Mouse (Mus musculus) CH12.LX (cell line): Measurements from ENCODE around the gene Lrrc8c. TPM values are rescaled to one million over a fixed set of nuclear protein-coding genes. Genes with fewer than 3 reads are reported as not detected.

Experiments used
- DNase-seq: peaks from one replicate; pipeline ENCODE4 v3.0.0-alpha.2; 2013; ENCODE audit errors: extremely low read depth
- H3K27ac ChIP-seq: 2 replicates; pipeline ENCODE4 v1.5.1; 2012; ENCODE audit warnings: low read depth, mild to moderate bottlenecking, control low read depth, moderate library complexity; ENCODE audit not compliant: insufficient read depth
- H3K27me3 ChIP-seq: replicated peaks from 2 replicates; pipeline ENCODE3; 2012; ENCODE audit warnings: inconsistent platforms
- H3K36me3 ChIP-seq, 2 experiments: replicated peaks in 1 of 2; 2 replicates each; pipeline versions ENCODE3 to v1.6.1; 2012; ENCODE audit warnings: inconsistent platforms in 1 of 2, low read length in 1 of 2, mild to moderate bottlenecking in 1 of 2, mixed read lengths in 1 of 2, moderate library complexity in 1 of 2; ENCODE audit not compliant: control insufficient read depth in 1 of 2, insufficient read depth in 1 of 2
- H3K4me1 ChIP-seq, 2 experiments: 2 replicates each; pipeline ENCODE4 v1.6.1; 2012; ENCODE audit warnings: inconsistent platforms in 1 of 2, moderate library complexity in 1 of 2; ENCODE audit not compliant: insufficient read depth in 2 of 2, control insufficient read depth in 1 of 2
- H3K4me2 ChIP-seq: 2 replicates; pipeline ENCODE4 v1.6.1; 2012; ENCODE audit warnings: low read depth, mild to moderate bottlenecking, control low read depth; ENCODE audit not compliant: poor library complexity, insufficient read depth, severe bottlenecking
- H3K4me3 ChIP-seq, 3 experiments: fragments of 150-350 bp in 1 of 3; sonication (generic) in 1 of 3; replicated peaks in 1 of 3; 2 replicates each; pipeline versions ENCODE3 to v1.5.1; 2011 to 2012; ENCODE audit warnings: low read depth in 2 of 3, low read length in 2 of 3, mild to moderate bottlenecking in 2 of 3, moderate library complexity in 2 of 3, control low read depth in 1 of 3, improper control_type of control experiment in 1 of 3, inconsistent platforms in 1 of 3, mixed read lengths in 1 of 3; ENCODE audit not compliant: poor library complexity in 1 of 3
- H3K79me2 ChIP-seq: replicated peaks from 2 replicates; pipeline ENCODE4 v1.6.1; 2012; ENCODE audit warnings: mild to moderate bottlenecking, moderate library complexity; ENCODE audit not compliant: control insufficient read depth, poor library complexity, insufficient read depth, severe bottlenecking; ENCODE audit errors: extremely low read depth
- H3K9ac ChIP-seq: 2 replicates; pipeline ENCODE4 v1.6.1; 2012; ENCODE audit warnings: low read depth, mild to moderate bottlenecking, control low read depth, moderate library complexity; ENCODE audit not compliant: insufficient read depth
- H3K9me3 ChIP-seq: replicated peaks from 2 replicates; pipeline ENCODE3; 2012; ENCODE audit warnings: low read length, inconsistent platforms, mixed read lengths
- BHLHE40 ChIP-seq: IDR thresholded peaks from 2 replicates; pipeline ENCODE4 v1.6.1; 2011; ENCODE audit warnings: mild to moderate bottlenecking, low read depth, low read length, improper control_type of control experiment
- CHD1 ChIP-seq: IDR thresholded peaks from 2 replicates; pipeline ENCODE4 v1.6.1; 2012; ENCODE audit warnings: low read depth, low read length, improper control_type of control experiment, inconsistent platforms
- CHD2 ChIP-seq: IDR thresholded peaks from 2 replicates; pipeline ENCODE4 v1.6.1; 2011; ENCODE audit warnings: low read length, improper control_type of control experiment
- E2F4 ChIP-seq: IDR thresholded peaks from 2 replicates; pipeline ENCODE4 v1.6.1; 2011; ENCODE audit warnings: low read depth, low read length, improper control_type of control experiment; ENCODE audit not compliant: insufficient replicate concordance
- EP300 ChIP-seq: IDR thresholded peaks from 2 replicates; pipeline ENCODE4 v1.6.1; 2011; ENCODE audit warnings: low read length, improper control_type of control experiment
- IRF4 ChIP-seq: IDR thresholded peaks from 2 replicates; pipeline ENCODE4 v1.6.1; 2014; ENCODE audit warnings: low read depth, mild to moderate bottlenecking, inconsistent platforms, low read length, improper control_type of control experiment
- JUN ChIP-seq: IDR thresholded peaks from 2 replicates; pipeline ENCODE4 v1.6.1; 2011; ENCODE audit warnings: low read depth, mild to moderate bottlenecking, low read length, improper control_type of control experiment, moderate library complexity; ENCODE audit not compliant: insufficient read depth
- MEF2A ChIP-seq: IDR thresholded peaks from 2 replicates; pipeline ENCODE4 v1.6.1; 2014; ENCODE audit warnings: low read depth, mild to moderate bottlenecking, inconsistent platforms, low read length, improper control_type of control experiment, borderline replicate concordance
- MYC ChIP-seq: IDR thresholded peaks from 2 replicates; pipeline ENCODE4 v1.6.1; 2011; ENCODE audit warnings: low read depth, mild to moderate bottlenecking, improper control_type of control experiment, low read length
- NRF1 ChIP-seq: IDR thresholded peaks from 2 replicates; pipeline ENCODE4 v1.6.1; 2014; ENCODE audit warnings: low read depth, mild to moderate bottlenecking, inconsistent platforms, low read length, improper control_type of control experiment, moderate library complexity
- PAX5 ChIP-seq: IDR thresholded peaks from 2 replicates; pipeline ENCODE4 v1.6.1; 2012; ENCODE audit warnings: low read length, inconsistent platforms, mixed read lengths
- POLR2AphosphoS2 ChIP-seq: IDR thresholded peaks from 2 replicates; pipeline ENCODE4 v1.6.1; 2011; ENCODE audit warnings: low read depth, low read length, improper control_type of control experiment
- RCOR1 ChIP-seq: conservative IDR thresholded peaks from 2 replicates; pipeline ENCODE4 v1.6.1; 2012; ENCODE audit warnings: low read depth, mild to moderate bottlenecking, inconsistent platforms, low read length, improper control_type of control experiment
- SIN3A ChIP-seq: IDR thresholded peaks from 2 replicates; pipeline ENCODE4 v1.6.1; 2012; ENCODE audit warnings: low read length, improper control_type of control experiment, inconsistent platforms
- TCF12 ChIP-seq: IDR thresholded peaks from 2 replicates; pipeline ENCODE4 v1.6.1; 2014; ENCODE audit warnings: low read depth, mild to moderate bottlenecking, inconsistent platforms, low read length, improper control_type of control experiment
- USF1 ChIP-seq: IDR thresholded peaks from 2 replicates; pipeline ENCODE4 v1.6.1; 2014; ENCODE audit warnings: low read depth, mild to moderate bottlenecking, inconsistent platforms, low read length, improper control_type of control experiment
- USF2 ChIP-seq: conservative IDR thresholded peaks from 2 replicates; pipeline ENCODE4 v1.6.1; 2011; ENCODE audit warnings: low read depth, low read length, improper control_type of control experiment
- ZNF384 ChIP-seq: IDR thresholded peaks from 2 replicates; pipeline ENCODE4 v1.6.1; 2012; ENCODE audit warnings: low read depth, low read length, improper control_type of control experiment, inconsistent platforms
- dilution Hi-C: fragments of 300-500 bp; cut with MboI; formaldehyde crosslinking; loops from 2 replicates; pipeline ENCODE4 v1.14.3; 2020; ENCODE audit warnings: low sequenced_read_pairs; ENCODE audit not compliant: extremely low pct_unique_long_range_greater_than_20kb, extremely low pct_ligation_motif_present
- in situ Hi-C: fragments of 300-500 bp; cut with MboI; formaldehyde crosslinking; loops from 3 replicates; pipeline ENCODE4 v1.14.3; 2019; ENCODE audit warnings: low sequenced_read_pairs, low pct_ligation_motif_present, low pct_unique_long_range_greater_than_20kb, mixed read lengths
- polyA plus RNA-seq: library from polyadenylated mRNA; unstranded; fragments of >175 nt; gene quantifications from 2 replicates; pipeline ENCODE4 v1.2.1, GENCODE M21; 2012; ENCODE audit warnings: low read depth; ENCODE audit not compliant: insufficient read length
- total RNA-seq, 2 experiments: library from RNA; depleted of rRNA; stranded (reverse); fragments of 300-350 nt in 1 of 2; fragments of >200 nt in 1 of 2; gene quantifications; 2 replicates each; pipeline ENCODE4 v1.2.3; 2012 to 2014

Gene Lrrc8c
- total and polyA plus RNA-seq, 3 experiments, result 3.3 to 10.3 (median 5.9) TPM

DNA sequence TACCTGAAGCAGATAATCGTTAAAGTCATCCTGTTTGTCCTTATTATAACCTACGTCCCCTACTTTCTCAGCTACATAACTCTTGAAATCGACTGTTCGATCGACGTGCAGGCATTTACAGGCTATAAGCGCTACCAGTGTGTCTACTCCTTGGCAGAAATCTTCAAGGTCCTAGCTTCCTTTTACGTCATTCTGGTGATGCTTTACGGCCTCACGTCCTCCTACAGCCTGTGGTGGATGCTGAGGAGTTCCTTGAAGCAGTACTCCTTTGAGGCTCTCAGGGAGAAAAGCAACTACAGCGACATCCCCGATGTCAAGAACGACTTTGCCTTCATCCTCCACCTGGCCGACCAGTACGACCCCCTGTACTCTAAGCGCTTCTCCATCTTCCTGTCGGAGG lies 38.6 kb upstream of the Lrrc8c start:
- H3K4me3 ChIP-seq, result no peak overlapping the region
- no peak for TF ChIP-seq IRF4
- TF ChIP-seq CHD2, result no peak
- no peak for TF ChIP-seq JUN
- no peak for TF ChIP-seq E2F4
- TF ChIP-seq USF2, result no peak
- TF ChIP-seq POLR2AphosphoS2, result no peak
- TF ChIP-seq ZNF384, result no peak
- TF ChIP-seq RCOR1, result no peak
- no peak for TF ChIP-seq USF1
- TF ChIP-seq MYC, result no peak
- TF ChIP-seq PAX5, result no peak
- TF ChIP-seq, all 38 proteins: peak for 0
- Histone ChIP-seq H3K9ac (no peak overlapping the region), H3K4me1 (no peaks in the 10 kb centered on the region), H3K36me3 (no peaks in the 10 kb centered on the region), H3K9me3 (no peaks in the 10 kb centered on the region), H3K79me2 (no peaks in the 10 kb centered on the region), H3K27ac (no peak overlapping the region), H3K4me2 (no peak overlapping the region), H3K27me3 (no peaks in the 10 kb centered on the region)
- dilution Hi-C loops (no loop called here), in situ Hi-C loops (no loop called here)
- no peak for DNase-seq

DNA sequence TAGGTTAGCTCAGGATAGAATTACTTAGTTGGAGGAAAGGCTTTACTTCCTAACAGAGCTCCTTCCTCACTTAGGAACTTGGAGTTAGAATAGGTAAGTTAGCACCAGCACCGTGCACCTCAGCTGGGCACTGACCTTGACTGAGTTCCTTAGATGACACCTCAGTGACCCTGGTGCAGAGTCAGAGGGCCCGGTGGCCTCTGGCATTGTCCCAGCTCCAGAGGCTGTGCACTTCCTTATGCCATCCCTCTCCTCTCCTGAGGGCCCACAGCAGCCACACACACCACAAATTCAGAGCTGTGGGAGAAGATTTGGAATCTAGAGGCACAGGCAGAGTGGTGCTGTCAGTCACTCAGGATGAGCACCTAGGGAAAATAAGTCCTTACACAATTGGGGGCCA lies 35.6 kb upstream of the Lrrc8c start:
- Histone ChIP-seq H3K4me3 (no peak overlapping the region), H3K9me3 (no peaks in the 10 kb centered on the region), H3K27me3 (no peaks in the 10 kb centered on the region), H3K4me1 (no peaks in the 10 kb centered on the region), H3K9ac (no peak overlapping the region), H3K27ac (no peak overlapping the region), H3K36me3 (no peaks in the 10 kb centered on the region), H3K79me2 (no peaks in the 10 kb centered on the region), H3K4me2 (no peak overlapping the region)
- in situ Hi-C loops (no loop called here), dilution Hi-C loops (no loop called here)
- TF ChIP-seq USF1 (no peak), TCF12 (no peak), EP300 (no peak), CHD1 (no peak), BHLHE40 (no peak), MEF2A (no peak), SIN3A (no peak), NRF1 (no peak), POLR2AphosphoS2 (no peak), E2F4 (no peak)
- no peak for DNase-seq
